Mouse (Mus musculus): ENCODE data around the gene 4933405L10Rik.

The 4933405L10Rik gene

DNA sequence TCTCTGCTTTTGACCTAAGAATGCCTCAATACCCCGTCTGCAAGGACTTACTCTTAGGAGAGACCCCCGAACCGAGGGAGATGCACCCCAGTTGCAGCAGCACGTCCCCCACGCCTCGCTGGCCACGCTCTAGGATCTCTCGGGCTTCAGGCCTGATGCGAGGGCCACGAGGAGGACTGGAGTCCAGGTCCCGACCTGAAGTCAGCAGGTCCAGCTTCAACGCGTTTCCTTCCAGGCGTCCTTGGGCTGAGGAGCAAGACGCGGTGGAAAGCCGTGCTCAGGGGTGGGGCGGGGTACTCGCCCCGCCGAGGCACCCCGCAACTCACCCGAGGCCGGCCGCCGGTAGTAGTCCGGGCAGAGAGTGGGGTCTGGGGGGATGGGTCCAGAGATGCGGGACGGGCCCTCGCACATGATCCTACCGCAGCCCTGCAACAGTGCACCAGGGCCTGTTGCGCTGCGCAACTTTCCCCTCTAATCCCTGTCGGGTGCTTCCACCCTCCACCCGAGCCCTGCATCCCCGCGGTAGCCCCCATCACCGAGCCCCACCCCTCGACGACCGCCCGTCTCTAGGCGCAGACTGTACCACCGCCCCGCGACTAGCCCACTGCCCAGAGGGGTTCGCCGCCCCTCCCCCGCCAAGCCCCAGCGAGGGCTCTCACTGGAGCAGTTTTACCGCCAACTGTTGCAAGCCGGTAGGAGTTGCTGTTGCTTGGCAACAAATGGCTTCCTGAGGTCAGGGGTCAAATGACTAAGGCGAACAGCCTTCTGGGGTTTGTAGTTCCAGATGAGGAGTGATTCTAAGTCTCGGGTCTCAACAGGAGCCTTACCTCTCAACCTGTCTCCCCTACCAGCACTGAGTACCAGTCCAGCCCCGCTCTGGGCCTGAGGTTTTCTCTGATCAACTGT lies at the start of gene 4933405L10Rik, which contains the start of gene Enkd1:
4933405L10Rik (plus strand) TSS at position 158 of the 906 bp plus-strand sequence.
Enkd1 (minus strand) TSS at position 713 of the 906 bp plus-strand sequence.
- DNase-seq (ENCODE audit: low read depth, low spot score): peak; percentile 91

DNA sequence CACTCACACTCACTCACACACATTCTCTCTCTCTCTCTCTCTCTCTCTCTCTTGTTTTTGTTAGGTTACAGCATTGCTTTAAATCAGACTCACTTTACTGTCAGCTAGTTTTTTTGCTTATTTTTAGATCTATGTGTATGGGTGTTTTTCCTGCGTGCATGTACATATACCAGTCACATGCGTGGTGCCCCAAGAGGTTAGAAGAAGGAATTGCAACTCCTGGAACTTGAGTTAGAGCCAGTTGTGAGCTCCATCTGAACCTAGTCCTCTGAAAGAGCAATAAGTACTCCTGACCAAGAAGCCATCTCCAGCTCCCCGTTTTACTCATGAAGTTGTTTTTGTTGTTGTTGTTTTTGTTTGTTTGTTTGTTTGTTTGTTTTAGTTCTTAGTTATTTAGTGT lies 46.3 kb upstream of the 4933405L10Rik start:
- DNase-seq (ENCODE audit: low read depth, low spot score): no peak

DNA sequence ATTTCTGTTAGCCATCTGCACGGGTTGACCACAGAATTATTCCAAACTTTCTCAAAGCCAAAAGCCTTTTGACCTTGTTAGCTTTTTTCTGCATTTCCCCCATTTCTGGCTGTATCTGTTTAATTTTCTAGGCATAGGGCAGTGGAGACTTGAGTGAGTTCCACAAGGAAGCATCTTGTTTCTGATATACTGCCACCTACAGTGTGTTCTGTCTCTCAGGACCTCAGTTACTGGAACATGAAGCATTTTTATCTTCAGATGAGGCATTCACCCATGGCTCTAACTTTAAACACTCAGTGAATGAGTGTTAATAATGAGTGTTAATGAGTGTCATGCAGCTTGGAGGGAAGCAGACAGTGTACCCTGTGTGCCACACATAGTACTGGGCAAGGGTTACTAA lies 29.6 kb upstream of the 4933405L10Rik start:
- no peak for DNase-seq (ENCODE audit: low read depth, low spot score)

DNA sequence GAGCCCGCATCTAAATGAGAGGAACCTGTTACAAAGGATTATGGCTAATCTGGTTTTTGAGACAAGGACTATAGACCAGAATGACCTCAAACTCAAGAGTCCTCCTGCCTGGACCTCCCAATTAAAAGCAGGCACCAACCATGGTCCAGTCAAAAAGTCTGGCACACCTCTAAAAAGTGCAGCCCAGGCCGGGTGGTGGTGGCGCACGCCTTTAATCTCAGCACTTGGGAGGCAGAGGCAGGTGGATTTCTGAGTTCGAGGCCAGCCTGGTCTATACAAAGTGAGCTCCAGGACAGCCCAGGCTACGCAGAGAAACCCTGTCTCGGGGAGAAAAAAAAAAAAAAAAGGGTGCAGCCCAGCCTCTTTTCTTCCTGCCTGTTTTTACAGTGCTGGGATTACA lies 22.1 kb upstream of the 4933405L10Rik start:
- no peak for DNase-seq (ENCODE audit: low read depth, low spot score)

DNA sequence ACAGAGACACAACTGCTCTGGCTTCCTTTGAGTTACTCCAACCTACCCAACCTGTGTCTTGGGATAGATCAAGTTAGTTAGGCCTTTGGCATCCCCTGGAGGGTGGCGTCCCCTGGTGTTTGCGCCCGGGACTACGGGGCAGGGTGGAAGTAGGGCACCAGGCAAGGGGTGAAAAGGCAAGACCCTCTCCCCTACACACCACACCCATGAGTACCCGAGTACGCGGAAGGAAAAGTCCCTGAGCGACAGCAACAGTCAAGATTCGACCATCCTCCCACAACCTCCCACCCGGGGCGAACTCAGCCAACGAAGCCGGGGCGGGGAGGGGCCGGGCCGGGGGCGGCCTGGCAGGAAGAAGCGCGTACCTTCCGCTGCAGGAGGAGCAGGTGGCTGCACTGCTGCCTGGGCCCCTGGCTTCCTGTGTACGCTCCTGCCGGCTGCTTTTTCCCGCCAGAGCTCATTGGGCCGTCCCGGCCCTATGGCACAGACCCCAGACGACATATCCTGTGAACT lies 21.6 kb upstream of the 4933405L10Rik start, which contains the start of gene Carmil2:
Carmil2 (plus strand) TSS at position 479 of the 513 bp plus-strand sequence.
- no peak for DNase-seq (ENCODE audit: low read depth, low spot score)

DNA sequence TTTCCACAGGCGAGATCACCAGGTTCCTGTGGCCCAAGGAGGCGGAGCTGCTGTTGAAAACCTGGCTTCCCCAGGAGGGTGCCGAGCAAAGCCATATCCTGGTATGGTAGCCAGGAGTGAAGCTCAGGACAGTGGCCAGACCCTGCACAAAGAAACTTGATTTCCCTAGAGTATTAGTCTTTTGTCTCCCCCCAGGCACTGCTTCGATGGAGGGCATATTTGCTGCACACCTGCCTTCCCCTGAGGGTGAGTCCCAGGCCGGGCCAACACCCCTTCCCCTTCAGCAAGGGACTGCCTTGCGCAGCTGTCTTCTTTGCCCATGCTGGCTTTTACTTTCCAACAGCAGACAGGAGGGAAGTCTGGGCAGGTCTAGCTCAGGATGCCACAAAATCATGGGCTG lies 20.9 kb upstream of the 4933405L10Rik start:
- no peak for DNase-seq (ENCODE audit: low read depth, low spot score)

DNA sequence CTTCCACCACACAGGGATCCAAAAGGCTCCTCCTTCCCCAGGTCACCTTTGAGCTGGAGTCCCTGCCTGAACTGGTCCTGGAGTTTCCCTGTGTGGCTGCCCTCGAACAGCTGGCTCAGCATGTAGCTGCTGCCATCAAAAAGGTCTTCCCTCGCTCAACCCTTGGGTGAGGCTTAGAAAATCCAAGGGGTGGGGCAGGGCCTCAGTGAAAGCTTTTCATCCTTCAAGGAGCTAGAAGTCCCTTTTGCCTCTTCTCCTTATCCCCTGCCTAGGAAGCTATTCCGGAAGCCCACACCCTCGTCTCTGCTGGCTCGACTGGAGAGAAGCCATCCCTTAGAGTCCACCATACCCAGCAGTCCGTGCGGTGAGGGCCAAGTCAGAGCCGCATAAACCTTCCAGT lies 19.9 kb upstream of the 4933405L10Rik start:
- DNase-seq (ENCODE audit: low read depth, low spot score): no peak

DNA sequence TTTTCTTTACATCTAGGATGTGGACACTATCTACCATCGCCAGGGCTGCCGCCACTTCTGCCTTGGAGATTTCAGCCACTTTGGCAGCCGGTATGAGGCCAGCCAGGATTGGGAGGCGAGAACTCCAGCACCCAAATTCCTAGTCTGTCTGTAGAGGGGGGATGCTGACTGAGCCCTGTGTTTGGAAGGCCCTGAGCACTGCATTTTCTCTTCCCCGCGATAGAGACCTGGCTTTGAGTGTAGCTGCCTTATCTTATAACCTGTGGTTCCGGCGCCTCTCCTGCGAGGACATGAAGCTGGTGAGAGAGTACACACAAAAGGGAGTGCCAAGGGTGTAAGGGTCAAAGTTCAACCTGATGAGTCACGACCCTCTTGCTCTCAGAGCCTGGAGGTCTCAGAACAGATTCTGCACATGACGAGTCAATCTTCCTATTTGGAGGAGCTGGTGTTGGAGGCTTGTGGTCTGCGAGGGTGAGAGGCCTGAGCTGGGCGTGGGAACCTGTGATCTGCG lies 19.2 kb upstream of the 4933405L10Rik start:
- no peak for DNase-seq (ENCODE audit: low read depth, low spot score)

DNA sequence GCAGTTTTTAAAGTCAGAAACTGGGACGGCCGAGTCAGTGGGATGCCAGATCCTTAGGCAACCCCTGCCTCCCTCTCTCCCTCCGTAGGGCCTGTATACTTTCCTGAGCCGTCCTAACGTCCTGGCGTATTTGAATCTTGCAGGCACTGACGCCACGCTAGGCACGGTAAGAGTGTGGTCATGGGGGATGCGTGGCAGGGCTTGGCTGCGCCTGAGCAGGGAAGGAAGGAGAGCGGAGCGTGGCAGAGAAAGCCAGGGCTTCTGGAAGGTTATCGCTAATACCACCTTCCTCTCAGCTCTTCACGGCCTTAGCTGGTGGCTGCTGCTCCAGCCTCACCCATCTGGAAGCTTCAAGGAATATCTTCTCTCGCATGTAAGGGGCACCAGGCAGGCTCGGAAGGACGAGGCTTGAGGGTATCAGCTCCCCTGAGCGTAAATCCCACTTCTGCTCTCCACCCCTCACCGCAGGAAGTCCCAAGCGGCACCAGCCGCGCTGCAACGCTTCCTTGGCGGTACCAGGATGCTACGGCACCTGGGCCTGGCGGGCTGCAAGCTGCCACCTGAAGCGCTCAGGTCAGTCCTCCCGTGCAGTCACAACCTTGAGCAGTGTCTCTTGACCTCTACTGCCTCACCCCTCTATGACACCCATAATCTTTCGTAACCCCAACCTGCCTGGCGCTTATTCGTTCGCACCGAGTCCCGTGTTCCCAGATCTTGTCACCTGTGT lies 18.0 kb upstream of the 4933405L10Rik start:
- no peak for DNase-seq (ENCODE audit: low read depth, low spot score)

DNA sequence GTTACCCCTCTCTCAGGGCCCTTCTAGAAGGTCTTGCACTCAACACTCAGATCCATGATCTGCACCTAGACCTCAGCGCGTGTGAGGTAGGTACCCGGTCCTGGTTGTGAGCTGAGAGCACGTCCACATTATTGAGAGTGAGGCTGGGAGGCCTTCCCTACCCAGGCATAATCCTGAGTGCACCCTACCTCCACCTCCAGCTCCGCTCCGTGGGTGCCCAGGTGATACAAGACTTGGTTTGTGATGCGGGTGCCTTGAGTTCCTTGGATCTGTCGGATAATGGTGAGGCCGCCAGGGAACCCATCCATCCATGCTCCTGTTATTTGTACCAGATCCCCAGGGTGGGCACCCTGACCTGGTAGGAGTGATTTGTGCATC lies 17.5 kb upstream of the 4933405L10Rik start:
- no peak for DNase-seq (ENCODE audit: low read depth, low spot score)

DNA sequence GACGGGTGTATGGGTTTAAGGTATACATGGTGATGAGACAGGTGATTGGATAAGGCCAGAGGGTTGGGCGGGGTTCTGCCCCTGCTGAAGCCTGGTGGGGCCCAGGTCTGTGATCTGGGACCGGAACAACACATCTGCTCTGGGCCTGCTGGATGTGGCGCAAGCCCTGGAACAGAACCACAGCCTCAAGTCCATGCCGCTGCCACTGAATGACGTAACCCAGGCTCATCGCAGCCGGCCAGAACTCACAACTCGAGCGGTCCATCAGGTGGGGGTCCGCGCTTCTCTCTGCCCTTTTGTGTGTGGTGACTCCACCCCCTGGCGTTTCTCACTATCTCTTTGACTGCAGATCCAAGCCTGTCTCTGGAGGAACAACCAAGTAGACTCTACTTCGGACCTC lies 16.5 kb upstream of the 4933405L10Rik start:
- no peak for DNase-seq (ENCODE audit: low read depth, low spot score)

DNA sequence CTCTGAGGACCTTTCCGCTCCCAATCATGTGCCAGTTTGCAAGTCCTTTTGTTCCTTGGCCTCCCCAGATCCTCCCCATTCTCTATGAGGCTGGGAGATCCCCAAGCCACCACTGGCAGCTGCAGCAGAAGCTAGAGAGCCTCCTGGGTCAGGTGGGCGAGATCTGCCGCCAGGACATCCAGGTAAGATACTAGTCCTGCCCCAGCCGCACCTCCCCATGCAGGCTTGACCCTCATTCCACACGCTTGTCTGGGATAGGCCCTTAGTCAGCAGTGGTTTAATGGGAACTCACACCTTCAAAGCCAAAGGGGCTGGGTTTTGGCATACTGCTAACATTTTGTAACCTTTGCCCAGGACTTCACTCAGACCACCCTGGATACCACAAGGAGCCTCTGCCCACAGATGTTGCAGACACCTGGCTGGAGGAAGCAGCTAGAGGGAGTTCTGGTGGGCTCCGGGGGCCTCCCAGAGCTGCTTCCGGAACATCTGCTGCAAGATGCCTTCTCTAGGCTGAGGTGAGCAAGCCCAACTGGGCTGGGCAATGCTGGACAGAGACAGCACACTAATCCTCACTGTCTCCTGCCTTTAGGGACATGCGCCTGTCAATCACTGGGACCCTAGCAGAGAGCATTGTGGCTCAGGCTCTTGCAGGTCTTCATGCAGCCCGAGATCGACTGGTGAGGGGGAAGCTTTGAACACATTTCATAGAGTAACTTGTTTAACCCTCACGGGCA lies 14.8 kb upstream of the 4933405L10Rik start:
- no peak for DNase-seq (ENCODE audit: low read depth, low spot score)

DNA sequence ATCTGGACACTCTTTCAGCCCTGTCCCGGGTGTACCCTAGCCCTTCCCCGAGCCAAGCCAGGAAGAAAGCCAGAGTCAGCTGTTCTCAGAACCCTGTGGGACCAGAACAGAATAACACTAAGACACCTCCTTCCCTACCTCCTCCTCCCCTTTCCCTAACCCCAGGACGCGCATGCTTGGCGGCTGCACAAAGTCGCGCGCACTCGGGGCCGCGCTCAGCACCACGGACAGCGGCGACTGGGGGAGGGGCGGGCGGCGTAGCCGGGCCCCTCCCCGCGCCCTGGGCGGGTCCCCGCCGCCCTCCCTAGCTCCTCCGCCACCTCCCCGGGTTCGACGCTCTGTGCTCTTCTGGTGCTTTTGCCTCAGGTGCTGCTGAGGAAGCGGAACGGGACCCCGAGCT lies 13.8 kb upstream of the 4933405L10Rik start:
- peak; percentile 45 for DNase-seq (ENCODE audit: low read depth, low spot score)

DNA sequence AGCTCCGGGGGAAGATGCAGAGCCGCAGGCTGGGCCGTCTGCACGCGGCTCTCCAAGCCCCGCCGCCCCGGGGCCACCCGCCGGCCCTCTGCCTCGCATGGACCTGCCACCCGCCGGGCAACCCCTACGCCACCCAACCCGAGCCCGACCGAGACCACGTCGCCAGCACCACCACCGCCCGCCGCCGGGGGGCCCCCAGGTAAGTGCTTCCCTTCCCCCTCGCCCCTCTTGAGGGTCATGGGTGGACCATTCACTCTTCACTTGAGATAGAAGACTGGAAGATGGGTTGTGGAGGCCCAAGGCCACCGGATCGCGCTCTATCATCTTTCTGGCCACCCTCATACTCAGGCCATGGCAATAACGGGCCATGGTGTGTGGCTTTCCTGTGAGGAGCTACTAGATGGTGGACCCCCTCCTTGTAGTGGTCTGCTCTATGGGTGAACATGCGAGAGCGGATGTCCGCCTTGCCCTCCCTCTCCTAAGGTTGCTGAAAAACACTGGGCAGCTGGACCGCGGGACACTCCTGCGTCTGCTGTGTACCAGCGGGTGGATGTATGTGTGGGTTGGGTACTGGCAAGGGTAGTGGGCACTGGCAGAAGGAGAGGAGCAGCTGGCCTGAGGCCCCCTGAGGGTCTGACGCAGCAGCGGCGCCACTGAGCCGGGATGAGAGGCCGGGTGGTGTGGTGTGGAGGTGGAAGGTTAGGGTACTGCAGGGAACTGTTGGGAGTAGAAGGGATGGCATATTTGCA lies 13.2 kb upstream of the 4933405L10Rik start:
- no peak for DNase-seq (ENCODE audit: low read depth, low spot score)

DNA sequence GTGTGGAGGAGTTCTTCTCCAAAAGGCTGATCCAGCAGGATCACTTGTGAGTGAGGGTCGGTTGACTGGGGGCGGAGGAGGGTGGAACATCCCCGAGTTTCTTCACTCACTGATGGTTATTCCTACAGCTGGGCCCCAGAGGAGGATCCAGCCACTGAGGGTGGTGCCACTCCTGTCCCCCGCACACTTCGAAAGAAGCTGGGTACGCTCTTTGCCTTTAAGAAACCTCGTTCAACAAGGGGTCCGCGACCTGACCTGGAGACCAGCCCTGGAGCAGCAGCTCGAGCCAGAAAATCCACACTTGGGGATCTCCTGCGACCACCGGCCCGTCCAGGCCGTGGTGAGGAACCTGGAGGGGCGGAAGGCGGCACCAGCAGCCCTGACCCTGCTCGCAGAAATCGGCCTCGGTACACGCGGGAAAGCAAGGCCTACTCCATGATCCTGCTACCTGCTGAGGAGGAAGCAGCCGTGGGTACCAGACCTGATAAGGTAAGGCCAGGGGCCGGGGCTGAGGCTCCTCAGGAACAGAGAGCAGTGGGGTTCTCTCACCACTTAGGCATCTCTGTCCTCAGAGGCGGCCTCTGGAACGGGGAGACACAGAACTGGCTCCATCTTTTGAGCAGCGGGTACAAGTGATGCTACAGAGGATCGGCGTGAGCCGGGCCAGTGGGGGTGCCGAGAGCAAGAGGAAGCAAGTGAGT lies 12.2 kb upstream of the 4933405L10Rik start:
- no peak for DNase-seq (ENCODE audit: low read depth, low spot score)

DNA sequence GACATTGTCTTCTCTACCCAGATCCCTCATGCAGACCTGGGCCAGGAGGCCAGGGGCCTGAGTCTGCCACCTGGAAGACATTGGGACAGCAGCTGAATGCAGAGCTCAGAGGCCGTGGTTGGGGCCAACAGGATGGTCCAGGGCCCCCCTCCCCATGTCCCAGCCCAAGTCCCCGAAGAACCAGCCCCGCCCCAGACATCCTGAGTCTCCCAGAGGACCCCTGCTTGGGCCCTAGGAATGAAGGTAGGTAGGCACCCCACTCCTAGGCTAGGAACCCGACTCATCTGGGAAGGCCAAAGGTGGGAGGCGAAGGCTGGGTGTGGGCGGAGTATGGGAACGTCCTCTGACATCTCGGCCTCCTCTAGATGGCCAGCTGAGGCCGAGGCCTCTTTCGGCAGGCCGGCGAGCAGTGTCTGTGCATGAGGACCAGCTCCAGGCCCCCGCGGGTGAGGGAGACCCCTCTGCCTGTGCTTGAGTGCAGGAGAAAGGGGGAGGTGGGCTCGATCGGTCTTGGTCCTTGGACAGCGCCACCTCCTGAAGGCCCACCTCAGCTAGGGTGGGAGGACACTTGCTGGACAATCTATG lies 10.2 kb upstream of the 4933405L10Rik start:
- DNase-seq (ENCODE audit: low read depth, low spot score): no peak

DNA sequence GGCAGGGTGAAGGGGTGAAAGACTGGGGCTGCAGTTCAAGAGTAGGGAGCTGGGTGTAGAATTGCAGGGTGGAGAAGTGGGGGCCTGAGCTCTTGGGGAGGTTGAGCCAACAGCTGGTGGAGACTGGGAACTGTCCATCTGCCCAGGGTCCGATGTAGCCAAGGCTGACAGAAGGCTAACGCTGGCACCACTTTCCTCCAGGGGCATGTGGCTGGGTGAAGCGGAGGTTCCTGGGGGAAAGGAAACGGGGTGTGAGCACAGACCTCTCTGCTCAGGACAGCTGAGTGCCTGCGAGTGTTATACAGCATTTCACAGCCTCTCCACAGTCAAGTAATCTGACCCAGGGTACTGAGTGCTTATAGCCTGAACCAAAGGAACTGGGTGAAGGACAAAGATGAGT lies 8.7 kb upstream of the 4933405L10Rik start:
- DNase-seq (ENCODE audit: low read depth, low spot score): no peak

DNA sequence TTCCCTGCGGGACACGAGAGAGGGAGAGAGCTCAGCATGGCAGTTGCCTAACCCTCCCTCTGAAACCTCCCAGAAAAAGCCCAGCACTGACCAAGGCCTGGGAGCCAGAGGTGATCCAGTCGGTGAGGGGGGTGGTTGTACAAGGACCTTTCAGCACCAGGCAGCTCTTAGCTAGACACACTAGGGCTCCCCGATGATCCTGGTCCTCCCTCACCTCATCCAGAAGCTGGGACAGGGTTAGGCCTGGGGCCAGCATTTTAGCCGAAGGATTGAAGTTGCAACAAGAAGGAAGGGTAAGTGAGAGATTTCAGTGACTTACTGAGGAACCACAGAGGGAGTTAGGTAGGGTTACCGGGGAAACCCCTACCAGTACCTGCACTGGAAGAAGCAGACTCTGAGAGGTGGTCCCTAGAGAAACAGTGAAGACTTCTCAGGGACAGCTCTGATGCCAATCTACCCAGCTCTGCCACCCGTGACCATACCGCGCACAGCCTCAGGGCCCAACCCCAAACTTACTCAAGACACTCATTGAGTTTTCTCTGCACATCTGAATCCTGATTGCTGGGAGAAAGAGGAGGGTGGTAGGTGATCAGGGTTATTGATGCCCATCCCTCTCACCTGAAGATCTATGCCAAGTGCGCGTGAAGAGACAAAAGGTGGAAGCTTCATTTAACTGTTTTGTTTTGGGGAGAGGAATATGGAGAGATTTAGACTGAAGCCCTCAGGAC lies 7.8 kb upstream of the 4933405L10Rik start:
- DNase-seq (ENCODE audit: low read depth, low spot score): no peak

DNA sequence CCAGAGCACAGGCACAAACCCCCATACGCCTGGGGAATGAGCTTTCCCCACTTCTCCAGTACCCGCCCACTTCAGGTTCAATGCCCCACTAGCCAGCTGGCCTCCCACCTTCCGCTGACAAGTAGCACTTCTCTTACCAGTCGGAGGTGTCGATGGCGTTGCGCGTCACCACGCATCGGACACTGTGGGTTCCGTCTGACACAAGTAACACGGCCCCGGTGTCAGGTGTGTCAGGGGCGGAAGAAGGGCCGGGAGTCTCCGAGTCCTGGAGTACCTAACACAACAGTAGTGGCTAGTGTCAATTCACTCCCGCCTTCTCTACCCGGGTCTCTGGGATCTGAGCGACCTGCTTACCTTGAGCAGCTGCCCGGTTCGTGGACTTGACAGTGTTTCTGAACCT lies 6.9 kb upstream of the 4933405L10Rik start:
- DNase-seq (ENCODE audit: low read depth, low spot score): peak; percentile 50
